Mouse (Mus musculus) left cerebral cortex, postnatal 4 days (tissue): ENCODE data around the gene Hmx1. TPM values are rescaled to one million over a fixed set of nuclear protein-coding genes. Genes with fewer than 3 reads are reported as not detected.

Experiments used
- DNase-seq: peaks from one replicate; pipeline ENCODE4 v3.0.0-alpha.2; 2022
- intact Hi-C: fragments of 180-260 bp; cut with DNase I; formaldehyde crosslinking; loops from one replicate; pipeline ENCODE4 v1.15.1; 2025
- total RNA-seq, 2 experiments: library from RNA; stranded (reverse); gene quantifications; 2 replicates each; pipeline ENCODE4 v1.2.3; 2021

The Hmx1 gene
- not detected for total RNA-seq

DNA sequence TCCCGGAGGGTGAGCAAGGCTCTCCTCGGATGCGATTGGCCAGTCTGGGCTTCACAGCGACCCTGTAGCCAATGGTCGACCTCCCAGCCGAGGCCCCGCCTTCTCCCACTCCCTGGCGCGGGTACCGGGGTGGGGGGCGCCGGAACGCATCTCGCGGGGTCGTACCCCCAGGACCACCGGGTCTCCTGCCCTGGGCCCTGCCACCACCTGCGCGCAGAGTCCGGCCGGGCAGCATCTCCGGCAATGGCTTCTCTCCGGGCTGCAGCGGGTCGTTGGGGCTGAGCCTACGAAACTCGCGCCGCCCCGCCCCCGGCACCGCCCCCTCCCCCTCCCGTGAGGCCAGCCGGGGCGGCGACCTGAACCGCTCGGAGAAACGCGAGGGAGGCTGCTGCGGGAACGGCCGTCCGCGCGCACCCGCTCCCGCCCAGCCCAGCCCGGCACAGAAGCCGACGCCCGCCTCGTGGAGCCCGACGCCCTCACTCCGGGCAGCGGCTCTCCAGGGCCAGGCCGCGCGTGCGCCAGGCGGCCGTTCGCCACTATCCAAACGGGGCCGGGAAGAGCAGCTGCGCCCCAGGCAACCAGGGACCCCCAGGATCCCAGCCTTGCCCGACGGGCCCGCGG is at the start of gene Hmx1:
Gene Hmx1, plus strand, starts transcription at position 618 of the 621 bp plus-strand sequence.
- DNase-seq = peak; percentile 45
- intact Hi-C loops = no loop called here

DNA sequence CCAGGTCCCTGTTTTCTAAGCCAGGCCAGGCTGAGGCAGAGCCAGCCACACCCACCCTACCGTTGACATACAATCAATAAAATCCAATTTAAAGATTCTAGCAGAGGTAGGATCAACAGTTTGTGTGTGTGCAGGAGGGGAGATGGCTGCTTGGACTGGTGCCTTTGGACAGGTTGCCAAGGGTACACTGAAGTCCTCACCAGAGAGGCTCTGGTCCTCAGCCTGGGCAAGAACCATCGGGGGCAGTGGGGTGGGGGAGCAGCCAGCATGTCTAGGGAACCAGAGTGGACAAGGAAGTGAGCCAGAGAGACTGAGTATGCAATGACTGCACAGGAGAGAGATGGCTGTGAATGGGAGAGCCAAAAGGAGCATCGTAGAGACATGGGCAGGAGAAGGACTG is 43.8 kb upstream of the Hmx1 start:
- no peak for DNase-seq
- intact Hi-C loops = loop anchor here (5.0 to 10.0 kb wide), 2 partner anchors 288 to 430 kb away; partner anchors contain the start of gene Dok7

- intact Hi-C loops = loop anchor here (5.0 to 10.0 kb wide), 2 partner anchors 291 to 434 kb away; partner anchors contain the start of gene Dok7
- DNase-seq = peak; percentile 87
Measured at GRCm38 (mm10) chr5:35348794-35349193, 40.1 kb upstream of the Hmx1 start.

GRCm38 (mm10) chr5:35357544-35358440 is 31.1 kb upstream of the Hmx1 start:
- intact Hi-C loops = no loop called here
- no peak for DNase-seq

GRCm38 (mm10) chr5:35361570-35362284 is 27.2 kb upstream of the Hmx1 start:
- DNase-seq = peak; percentile 98
- intact Hi-C loops = loop anchor here (5.0 kb wide), 1 partner anchor 151 kb away; no protein-coding TSS in a partner anchor

DNA sequence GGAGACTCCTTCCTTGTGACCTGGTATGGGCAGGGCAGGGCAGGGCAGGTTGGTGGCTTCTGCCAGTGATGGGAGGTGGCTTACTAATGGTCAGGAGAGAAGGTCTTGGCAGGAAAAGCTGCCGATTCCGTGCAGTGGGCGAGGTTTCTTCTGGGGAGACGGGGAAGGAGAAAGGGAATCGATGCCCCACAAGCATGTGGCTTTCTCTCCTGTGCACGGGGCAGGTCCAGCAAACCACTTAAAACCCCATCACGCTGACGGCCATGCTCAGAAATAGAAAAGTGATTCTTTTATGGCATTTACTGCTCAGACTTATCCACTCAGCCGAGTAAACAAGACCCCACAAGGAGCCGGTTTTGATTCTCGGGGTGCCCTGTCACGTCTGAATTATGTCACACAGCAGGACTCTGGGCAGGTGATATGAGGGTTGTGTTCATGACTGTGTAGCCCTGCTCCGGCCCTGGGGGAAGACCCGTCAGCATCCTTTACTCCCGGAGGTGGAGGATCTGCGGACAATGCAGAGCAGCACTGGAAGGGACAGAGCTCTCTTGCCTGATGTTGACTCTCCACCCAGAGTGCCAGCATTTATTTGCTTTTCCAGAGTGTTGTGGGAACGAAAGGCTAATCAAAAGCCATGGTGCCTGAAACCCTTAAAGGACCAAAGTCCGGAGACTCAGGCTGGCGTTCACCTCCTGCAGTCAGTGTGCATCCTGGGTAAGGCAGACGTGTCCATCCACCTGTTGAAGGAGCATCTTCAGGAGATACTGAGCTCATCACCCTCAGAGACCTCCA is 22.5 kb upstream of the Hmx1 start:
- no peak for DNase-seq
- intact Hi-C loops = no loop called here

DNA sequence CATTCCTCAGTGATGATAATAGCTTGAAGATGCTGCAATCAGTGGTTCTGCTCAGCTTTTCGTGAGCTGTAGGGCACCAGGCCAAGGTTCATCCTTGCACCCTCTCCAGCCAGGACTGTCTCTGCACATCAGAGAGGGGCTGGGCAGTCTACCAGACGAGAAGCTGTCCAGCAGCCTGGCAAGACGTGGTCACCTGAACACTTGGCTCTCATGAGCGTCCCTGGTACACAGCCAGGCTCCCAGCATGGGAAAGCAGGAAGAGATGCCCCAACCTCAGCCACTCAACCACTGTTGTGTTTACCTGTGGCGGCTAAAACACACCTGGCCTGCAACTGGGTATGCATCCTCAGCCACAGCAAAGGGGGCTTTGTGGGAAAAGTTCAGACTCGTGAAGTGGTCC is 20.0 kb upstream of the Hmx1 start:
- intact Hi-C loops = no loop called here
- peak; percentile 71 for DNase-seq

- DNase-seq = no peak
- intact Hi-C loops = no loop called here
Measured at GRCm38 (mm10) chr5:35379066-35379465, 9.8 kb upstream of the Hmx1 start.

GRCm38 (mm10) chr5:35379815-35380214 is 9.1 kb upstream of the Hmx1 start:
- peak; percentile 53 for DNase-seq
- intact Hi-C loops = loop anchor here (5.0 kb wide), 1 partner anchor 132 kb away; no protein-coding TSS in a partner anchor

GRCm38 (mm10) chr5:35387834-35388490 is 946 bp upstream of the Hmx1 start:
- intact Hi-C loops = no loop called here

GRCm38 (mm10) chr5:35389441-35389840 is 533 bp downstream of the Hmx1 start:
- intact Hi-C loops = no loop called here
- no peak for DNase-seq

More at GRCm38 (mm10) chr5:35387834-35388490, 946 bp upstream of the Hmx1 start:
- DNase-seq = no peak

GRCm38 (mm10) chr5:35389915-35390314 is 1.0 kb downstream of the Hmx1 start:
- intact Hi-C loops = no loop called here
- no peak for DNase-seq

- intact Hi-C loops = no loop called here
- DNase-seq = no peak
Measured at GRCm38 (mm10) chr5:35390848-35391655, 2.1 kb downstream of the Hmx1 start.

GRCm38 (mm10) chr5:35391656-35392333 is 2.9 kb downstream of the Hmx1 start:
- intact Hi-C loops = no loop called here

GRCm38 (mm10) chr5:35392334-35392695 is 3.4 kb downstream of the Hmx1 start:
- intact Hi-C loops = no loop called here
- DNase-seq = no peak

More at GRCm38 (mm10) chr5:35391656-35392333, 2.9 kb downstream of the Hmx1 start:
- no peak for DNase-seq

- no peak for DNase-seq
- intact Hi-C loops = no loop called here
Measured at GRCm38 (mm10) chr5:35395566-35396440, 6.9 kb downstream of the Hmx1 start.

DNA sequence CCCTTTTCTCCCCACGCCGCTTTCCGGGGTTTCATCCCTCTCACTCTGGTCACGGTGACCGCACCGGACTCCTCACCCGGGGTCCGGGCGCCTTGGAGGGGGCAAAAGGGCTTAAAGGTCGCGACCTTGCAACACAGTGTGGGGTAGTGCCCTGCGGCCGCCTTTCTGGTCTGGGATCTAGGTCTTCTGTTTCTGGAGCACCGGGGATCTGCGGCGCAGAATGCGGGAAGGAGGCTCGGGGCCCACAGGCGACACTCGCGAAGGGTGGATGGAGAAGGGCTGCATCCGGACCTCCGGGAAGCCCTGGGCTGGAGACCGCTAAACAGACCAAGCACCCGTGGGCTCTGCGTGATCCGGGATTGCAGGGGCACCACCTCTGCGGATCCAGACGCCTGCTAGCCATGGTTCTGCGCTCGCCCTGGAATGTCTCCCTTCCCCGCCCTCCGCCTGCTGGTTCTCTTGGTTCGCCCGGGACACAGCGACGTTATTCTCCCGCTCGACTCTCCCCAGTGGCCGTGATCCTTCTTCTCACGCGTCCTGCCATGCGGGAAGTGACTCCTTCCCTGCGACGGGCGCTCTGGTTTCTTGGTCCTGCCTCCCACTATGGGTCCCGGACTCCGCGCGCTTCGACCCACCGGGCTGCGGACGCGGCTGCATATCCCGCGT is 8.2 kb downstream of the Hmx1 start:
- no peak for DNase-seq
- intact Hi-C loops = no loop called here
